Mouse (Mus musculus): ENCODE results near the gene Plbd2. TPM values are rescaled to one million over a fixed set of nuclear protein-coding genes. Genes with fewer than 3 reads are reported as not detected.

Gene Plbd2
- polyA plus RNA-seq, 1 experiment from 2014 or later = 96.6 TPM

DNA sequence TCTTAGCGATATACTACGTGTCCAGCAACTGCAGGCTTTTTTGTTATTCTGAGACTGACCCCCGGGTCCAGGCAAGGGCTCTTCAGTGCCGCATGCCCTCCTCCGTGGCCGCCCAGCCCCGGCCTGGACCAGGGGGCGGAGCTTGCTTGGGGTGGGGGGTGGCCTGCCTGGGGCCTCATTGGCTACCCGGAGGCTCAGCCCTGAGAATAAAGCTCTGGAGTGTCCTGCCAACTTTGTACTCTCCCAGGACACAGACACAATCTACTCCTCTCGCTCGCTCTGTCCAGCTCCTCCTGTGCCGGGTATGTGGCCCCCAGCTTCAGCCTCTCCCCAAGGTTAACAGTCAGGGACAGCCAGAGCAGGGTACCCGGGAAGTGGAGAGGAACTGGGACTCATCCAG, 27.1 kb downstream of the Plbd2 start, which contains the start of gene Sds:
Gene Sds (plus strand): TSS at position 231 of the 400 bp plus-strand sequence.
- no peak within 1 kb of the TSS for H3K4me3 ChIP-seq (ENCODE audit: inconsistent target)
- H3K27ac ChIP-seq = no peak within 1 kb of the TSS

GRCm38 (mm10) chr5:120475861-120476260, 27.6 kb downstream of the Plbd2 start:
- H3K4me3 ChIP-seq (ENCODE audit: inconsistent target) = no peak overlapping the region
- 80% methylated on average over 8 of the region's 8 CpGs for WGBS (ENCODE audit: missing documents)
- no peaks in the 10 kb centered on the region for H3K79me2 ChIP-seq (ENCODE audit: inconsistent target)
- H3K36me3 ChIP-seq (ENCODE audit: inconsistent target) = no peaks in the 10 kb centered on the region
- H3K27ac ChIP-seq = no peak overlapping the region

More for the DNA sequence above, 27.1 kb downstream of the Plbd2 start, which contains the start of gene Sds:
- 40% methylated on average over 13 of the region's 13 CpGs for WGBS (ENCODE audit: missing documents)
- no peaks in the 10 kb centered on the region for H3K79me2 ChIP-seq (ENCODE audit: inconsistent target)
- H3K36me3 ChIP-seq (ENCODE audit: inconsistent target) = no peaks in the 10 kb centered on the region

DNA sequence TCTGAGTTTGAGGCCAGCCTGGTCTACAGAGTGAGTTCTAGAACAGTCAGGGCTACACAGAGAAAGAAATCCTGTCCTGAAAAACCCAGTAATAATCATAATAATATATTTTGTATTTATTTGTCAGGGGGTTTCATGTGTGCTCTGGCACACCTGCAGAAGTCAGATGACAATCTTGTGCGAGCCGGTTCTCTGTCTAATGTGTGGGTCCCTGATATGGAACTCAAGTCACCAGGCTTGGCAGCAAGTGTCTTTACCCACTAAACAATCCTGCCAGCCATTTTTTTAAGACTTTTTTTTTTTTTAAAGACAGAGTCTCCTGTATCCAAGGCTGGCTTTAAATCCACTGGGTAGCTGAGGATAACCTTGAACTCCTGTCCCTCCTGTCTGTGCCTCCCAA, 30.1 kb downstream of the Plbd2 start:
- Histone ChIP-seq H3K27ac (no peak overlapping the region), H3K4me3 (ENCODE audit: inconsistent target) (no peak overlapping the region), H3K36me3 (ENCODE audit: inconsistent target) (no peaks in the 10 kb centered on the region), H3K79me2 (ENCODE audit: inconsistent target) (no peaks in the 10 kb centered on the region)
- 70% methylated on average over 2 of the region's 2 CpGs for WGBS (ENCODE audit: missing documents)

DNA sequence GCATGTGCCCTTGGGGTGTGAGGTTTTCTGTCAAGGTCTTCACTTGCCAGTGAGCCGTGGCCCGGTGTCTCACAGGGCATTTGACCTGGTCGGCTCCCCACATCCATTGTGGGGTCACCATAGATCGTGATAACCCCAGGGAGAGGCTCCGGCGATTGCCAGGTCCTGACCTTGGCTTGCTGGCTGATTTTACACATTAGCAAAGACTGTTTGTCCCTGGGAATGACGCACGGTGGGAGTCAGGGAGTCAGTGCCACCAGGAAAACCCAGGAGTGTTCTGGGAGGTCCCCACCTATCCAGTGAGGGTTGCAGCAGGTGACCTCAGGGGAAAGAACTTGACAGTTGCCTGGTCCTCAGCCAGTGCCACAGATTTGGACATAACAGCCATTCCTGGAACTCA, 30.7 kb downstream of the Plbd2 start, which contains the start of gene Sdsl:
Gene Sdsl (minus strand): TSS at position 41 of the 400 bp plus-strand sequence.
- Histone ChIP-seq H3K4me3 (ENCODE audit: inconsistent target) (no peak within 1 kb of the TSS), H3K36me3 (ENCODE audit: inconsistent target) (no peaks in the 10 kb centered on the region), H3K27ac (no peak within 1 kb of the TSS), H3K79me2 (ENCODE audit: inconsistent target) (no peaks in the 10 kb centered on the region)
- 81% methylated on average over 8 of the region's 8 CpGs for WGBS (ENCODE audit: missing documents)

GRCm38 (mm10) chr5:120471538-120471937, 31.9 kb downstream of the Plbd2 start:
- H3K79me2 ChIP-seq (ENCODE audit: inconsistent target) = no peaks in the 10 kb centered on the region
- H3K27ac ChIP-seq = no peak overlapping the region
- no peak overlapping the region for H3K4me3 ChIP-seq (ENCODE audit: inconsistent target)
- 88% methylated on average over 4 of the region's 4 CpGs for WGBS (ENCODE audit: missing documents)
- H3K36me3 ChIP-seq (ENCODE audit: inconsistent target) = no peaks in the 10 kb centered on the region

DNA sequence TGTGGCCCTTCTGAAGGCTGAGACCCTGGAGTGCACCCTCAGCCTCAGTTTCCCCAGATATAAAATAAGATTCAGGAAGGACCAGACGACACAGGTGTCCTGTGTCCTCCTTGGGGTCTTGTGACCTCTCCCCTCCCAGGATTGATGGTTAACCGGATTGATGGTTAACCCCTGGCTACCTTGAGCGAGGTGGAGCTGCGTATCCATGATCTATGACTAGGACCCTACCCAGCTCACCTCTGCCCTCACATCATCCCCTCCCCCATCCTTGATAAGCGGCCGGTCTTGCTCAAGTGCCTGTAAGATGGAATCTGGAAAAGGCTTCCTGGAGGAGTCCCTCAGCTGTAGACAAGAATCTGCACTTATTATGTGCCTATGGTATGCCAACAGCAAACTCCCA, 34.6 kb downstream of the Plbd2 start:
- no peaks in the 10 kb centered on the region for H3K79me2 ChIP-seq (ENCODE audit: inconsistent target)
- WGBS (ENCODE audit: missing documents) = 90% methylated on average over 6 of the region's 6 CpGs

DNA sequence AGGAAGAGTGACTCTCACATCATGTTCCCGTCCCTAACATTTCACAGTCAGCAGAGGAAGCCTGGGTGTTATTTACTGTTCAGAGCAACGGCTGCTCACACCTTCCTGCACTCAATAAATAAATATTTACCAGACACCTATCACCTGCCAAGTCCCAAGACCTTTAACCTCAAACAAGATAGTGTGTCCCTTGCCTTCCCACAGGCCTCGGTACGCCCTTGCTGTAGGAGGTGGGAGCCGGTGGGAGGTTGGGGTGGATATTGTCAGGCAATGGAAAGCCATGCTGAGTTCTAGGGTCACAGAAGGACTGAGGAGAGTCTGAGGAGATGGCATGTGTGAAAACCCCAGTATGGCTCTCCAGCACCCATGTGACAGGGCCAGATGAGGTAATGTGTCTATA, 35.1 kb downstream of the Plbd2 start:
- Histone ChIP-seq H3K4me3 (ENCODE audit: inconsistent target) (no peak overlapping the region), H3K79me2 (ENCODE audit: inconsistent target) (no peaks in the 10 kb centered on the region), H3K36me3 (ENCODE audit: inconsistent target) (no peaks in the 10 kb centered on the region), H3K27ac (no peak overlapping the region)
- 90% methylated on average over 5 of the region's 5 CpGs for WGBS (ENCODE audit: missing documents)

More for the DNA sequence above, 34.6 kb downstream of the Plbd2 start:
- H3K27ac ChIP-seq = no peak overlapping the region
- H3K36me3 ChIP-seq (ENCODE audit: inconsistent target) = no peaks in the 10 kb centered on the region
- H3K4me3 ChIP-seq (ENCODE audit: inconsistent target) = no peak overlapping the region

DNA sequence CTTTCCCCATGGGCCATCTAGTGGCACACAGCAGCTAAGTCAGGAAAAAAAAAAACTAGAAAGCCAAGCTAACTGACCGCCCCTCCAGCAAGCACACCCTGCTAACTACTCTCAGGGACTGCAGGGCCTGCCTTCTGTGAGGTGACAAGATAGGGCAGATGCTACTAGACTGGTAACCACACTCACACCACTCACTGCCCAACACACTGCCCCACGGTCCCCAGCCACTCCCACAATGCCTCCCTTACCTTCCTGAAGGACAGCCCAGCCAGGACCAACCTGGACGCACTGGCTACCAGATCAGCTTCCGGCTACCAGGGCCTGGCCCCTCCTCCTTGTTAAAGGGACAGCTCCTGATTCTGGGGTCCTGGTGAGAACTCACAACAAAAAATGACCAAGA, 36.4 kb downstream of the Plbd2 start:
- Histone ChIP-seq H3K79me2 (ENCODE audit: inconsistent target) (no peaks in the 10 kb centered on the region), H3K4me3 (ENCODE audit: inconsistent target) (no peak overlapping the region), H3K27ac (no peak overlapping the region), H3K36me3 (ENCODE audit: inconsistent target) (no peaks in the 10 kb centered on the region)
- WGBS (ENCODE audit: missing documents) = 28% methylated on average over 4 of the region's 4 CpGs

GRCm38 (mm10) chr5:120465860-120466259, 37.6 kb downstream of the Plbd2 start:
- no peak overlapping the region for H3K27ac ChIP-seq
- H3K4me3 ChIP-seq (ENCODE audit: inconsistent target) = no peak overlapping the region
- H3K79me2 ChIP-seq (ENCODE audit: inconsistent target) = no peaks in the 10 kb centered on the region
- no peaks in the 10 kb centered on the region for H3K36me3 ChIP-seq (ENCODE audit: inconsistent target)
- WGBS (ENCODE audit: missing documents) = 14% methylated on average over 6 of the region's 6 CpGs

- WGBS (ENCODE audit: missing documents) = 40% methylated on average over 5 of the region's 5 CpGs
- no peak overlapping the region for H3K4me3 ChIP-seq (ENCODE audit: inconsistent target)
- H3K36me3 ChIP-seq (ENCODE audit: inconsistent target) = no peaks in the 10 kb centered on the region
- no peaks in the 10 kb centered on the region for H3K79me2 ChIP-seq (ENCODE audit: inconsistent target)
- H3K27ac ChIP-seq = no peak overlapping the region
These were observed 38.4 kb downstream of the Plbd2 start for GRCm38 (mm10) chr5:120465062-120465461.

DNA sequence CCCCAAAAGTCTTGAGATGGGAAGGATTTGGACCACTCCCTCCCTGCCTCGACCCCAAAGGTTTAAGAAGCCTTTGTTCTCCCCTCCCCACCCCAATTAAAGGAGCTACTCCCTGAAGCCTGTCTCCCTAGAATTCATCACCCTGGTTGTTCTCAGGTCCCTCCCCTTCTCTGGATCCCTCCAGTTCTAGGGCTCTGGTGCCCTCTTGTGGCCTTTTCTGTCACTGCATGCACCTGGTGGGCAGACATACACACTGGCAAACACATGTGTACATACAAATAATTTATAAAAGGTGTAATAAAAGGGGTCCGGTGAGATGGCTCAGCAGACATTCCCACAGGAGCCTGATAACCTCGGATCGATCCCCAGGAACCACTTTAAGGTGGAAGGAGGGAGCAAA, 39.1 kb downstream of the Plbd2 start:
- H3K27ac ChIP-seq = no peak overlapping the region
- H3K36me3 ChIP-seq (ENCODE audit: inconsistent target) = no peaks in the 10 kb centered on the region
- 92% methylated on average over 4 of the region's 4 CpGs for WGBS (ENCODE audit: missing documents)
- H3K79me2 ChIP-seq (ENCODE audit: inconsistent target) = no peaks in the 10 kb centered on the region
- H3K4me3 ChIP-seq (ENCODE audit: inconsistent target) = no peak overlapping the region

- Histone ChIP-seq H3K27ac (no peak overlapping the region), H3K79me2 (ENCODE audit: inconsistent target) (no peaks in the 10 kb centered on the region), H3K36me3 (ENCODE audit: inconsistent target) (no peaks in the 10 kb centered on the region), H3K4me3 (ENCODE audit: inconsistent target) (no peak overlapping the region)
- 82% methylated on average over 15 of the region's 15 CpGs for WGBS (ENCODE audit: missing documents)
These were observed 41.5 kb downstream of the Plbd2 start for GRCm38 (mm10) chr5:120461902-120462301.

DNA sequence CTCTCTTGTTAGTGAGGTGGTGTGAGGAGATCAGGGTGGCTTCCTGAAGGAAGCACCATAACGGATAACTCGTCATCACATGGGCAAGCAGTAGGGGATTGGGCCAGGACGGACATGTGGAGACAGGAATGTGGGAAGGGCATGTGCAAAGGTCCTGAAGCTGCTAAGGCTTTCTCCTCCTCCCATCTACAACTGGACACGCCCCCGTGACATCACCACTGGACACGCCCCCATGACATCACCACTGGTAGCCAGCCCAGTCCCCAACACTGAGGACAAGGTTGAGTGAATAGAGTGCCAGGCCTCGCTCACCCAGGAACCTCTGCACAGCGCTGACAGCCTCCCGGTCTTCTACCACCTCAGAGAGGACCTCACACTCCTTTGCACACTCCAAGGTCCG, 44.3 kb downstream of the Plbd2 start:
- WGBS (ENCODE audit: missing documents) = 84% methylated on average over 10 of the region's 10 CpGs

DNA sequence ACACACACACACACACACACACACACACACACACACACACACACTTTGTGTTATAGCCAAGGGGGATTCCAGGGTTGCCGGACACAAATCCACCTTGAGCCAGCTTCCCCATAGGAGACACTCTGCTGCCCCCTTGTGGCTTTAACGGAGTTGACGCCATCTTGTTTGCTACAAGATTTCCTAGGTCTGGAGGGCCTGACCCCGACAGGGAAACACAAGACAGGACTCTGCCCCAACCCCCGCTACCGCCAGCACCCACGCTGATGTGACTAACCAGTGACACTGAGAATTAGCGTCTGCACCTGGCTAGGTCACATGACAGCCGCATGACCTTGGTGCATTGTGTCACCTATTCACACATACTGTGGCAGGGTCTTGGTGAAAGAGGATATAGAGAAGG, 45.8 kb downstream of the Plbd2 start:
- H3K4me3 ChIP-seq (ENCODE audit: inconsistent target) = no peak overlapping the region
- no peak overlapping the region for H3K27ac ChIP-seq
- WGBS (ENCODE audit: missing documents) = 15% methylated on average over 9 of the region's 9 CpGs
- no peaks in the 10 kb centered on the region for H3K36me3 ChIP-seq (ENCODE audit: inconsistent target)
- no peaks in the 10 kb centered on the region for H3K79me2 ChIP-seq (ENCODE audit: inconsistent target)

More for the DNA sequence above, 44.3 kb downstream of the Plbd2 start:
- no peaks in the 10 kb centered on the region for H3K36me3 ChIP-seq (ENCODE audit: inconsistent target)
- no peaks in the 10 kb centered on the region for H3K79me2 ChIP-seq (ENCODE audit: inconsistent target)
- H3K4me3 ChIP-seq (ENCODE audit: inconsistent target) = no peak overlapping the region
- no peak overlapping the region for H3K27ac ChIP-seq

DNA sequence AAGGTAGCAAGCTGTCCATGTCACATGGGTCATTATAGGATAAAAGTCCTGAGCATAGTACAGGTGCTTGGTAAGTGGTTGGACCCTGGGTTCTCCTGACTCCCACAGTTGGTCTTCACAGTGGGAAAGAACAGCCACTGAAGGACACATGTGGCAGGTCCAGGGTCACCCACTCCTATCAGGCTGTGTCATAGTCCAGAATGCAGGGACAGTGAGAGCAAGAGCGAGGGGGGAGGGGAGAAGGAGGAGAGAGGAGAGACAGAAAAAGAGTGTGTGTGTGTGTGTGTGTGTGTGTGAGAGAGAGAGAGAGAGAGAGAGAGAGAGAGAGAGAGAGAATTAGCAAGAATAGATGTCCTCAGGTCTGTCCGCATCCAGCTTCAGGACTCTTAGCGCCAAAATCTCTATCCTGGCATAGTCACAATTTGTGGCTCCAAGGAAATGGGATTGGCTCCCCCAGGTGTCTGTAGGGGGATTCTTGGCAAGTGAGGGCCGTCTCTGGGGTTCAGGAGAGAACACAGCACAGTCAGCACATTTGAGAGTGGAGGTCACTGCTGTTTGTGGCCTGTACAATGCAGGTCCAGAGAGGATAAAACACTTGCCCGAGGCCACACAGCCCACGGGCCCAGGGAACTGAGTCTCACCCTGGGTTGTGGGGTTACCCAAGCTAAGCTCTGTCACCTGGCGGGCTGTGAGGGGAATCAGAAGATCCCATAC, 46.4 kb downstream of the Plbd2 start:
- Histone ChIP-seq H3K36me3 (ENCODE audit: inconsistent target) (no peaks in the 10 kb centered on the region), H3K4me3 (ENCODE audit: inconsistent target) (no peak overlapping the region), H3K27ac (no peak overlapping the region), H3K79me2 (ENCODE audit: inconsistent target) (no peaks in the 10 kb centered on the region)
- WGBS (ENCODE audit: missing documents) = 61% methylated on average over 6 of the region's 7 CpGs

DNA sequence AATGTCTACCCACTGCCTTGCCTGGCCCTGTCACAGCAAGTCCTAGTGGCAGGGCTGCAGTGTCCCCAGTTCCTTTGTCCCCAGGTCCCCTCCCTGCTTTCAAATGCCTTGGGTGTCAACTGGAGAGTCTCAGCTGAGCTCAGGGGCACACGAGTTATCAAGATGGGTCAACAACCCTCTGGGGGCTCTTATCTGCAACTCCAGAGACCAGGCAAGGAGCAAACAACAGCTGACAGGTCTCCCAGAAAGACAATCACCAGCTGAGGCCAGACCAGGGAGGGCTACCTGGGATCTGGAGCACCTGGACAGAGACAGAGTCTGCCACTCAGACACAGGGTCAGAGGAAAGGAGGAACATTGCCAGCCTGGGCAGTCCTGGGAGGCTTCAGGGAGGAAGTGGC, 47.2 kb downstream of the Plbd2 start:
- Histone ChIP-seq H3K36me3 (ENCODE audit: inconsistent target) (no peaks in the 10 kb centered on the region), H3K4me3 (ENCODE audit: inconsistent target) (no peak overlapping the region), H3K79me2 (ENCODE audit: inconsistent target) (no peaks in the 10 kb centered on the region), H3K27ac (no peak overlapping the region)
- WGBS (ENCODE audit: missing documents) = 31% methylated on average over 1 of the region's 1 CpGs

Measured in macrophage (primary cell).